Mouse (Mus musculus) intestine, embryonic 16.5 days (tissue): ENCODE measurements around the gene Pdpr. TPM values are rescaled to one million over a fixed set of nuclear protein-coding genes. Genes with fewer than 3 reads are reported as not detected.
"Not testable (repeated sequence)": the region's sequence is repeated elsewhere in the genome, so short reads cannot be mapped to it uniquely, and the experiment has no call there.

Experiments
- ATAC-seq: fragments of 200-750 bp; cut with Nextera tagmentation; 2 replicates; pipeline ENCODE4 v1.8.0; 2017; ENCODE audit warnings: moderate TSS enrichment, moderate library complexity
- H3K27ac ChIP-seq: fragments of 300-500 bp; sonication (generic); 2 replicates; pipeline ENCODE4 v1.5.1; 2014; ENCODE audit warnings: mild to moderate bottlenecking, low read length
- H3K27me3 ChIP-seq: fragments of 300-500 bp; sonication (generic); replicated peaks from 2 replicates; pipeline ENCODE4 v1.6.1; 2014; ENCODE audit warnings: low read length, control low read depth, mixed read lengths; ENCODE audit not compliant: control insufficient read depth, insufficient read depth
- H3K36me3 ChIP-seq: fragments of 300-500 bp; sonication (generic); 2 replicates; pipeline ENCODE4 v1.6.1; 2014; ENCODE audit warnings: low read length, control low read depth; ENCODE audit not compliant: control insufficient read depth, insufficient read depth
- H3K4me1 ChIP-seq: fragments of 300-500 bp; sonication (generic); 2 replicates; pipeline ENCODE4 v1.6.1; 2014; ENCODE audit warnings: low read length, control low read depth, mixed read lengths; ENCODE audit not compliant: control insufficient read depth, insufficient read depth
- H3K4me2 ChIP-seq: fragments of 300-500 bp; sonication (generic); 2 replicates; pipeline ENCODE4 v1.6.1; 2014; ENCODE audit warnings: low read depth, low read length, control low read depth
- H3K4me3 ChIP-seq: fragments of 300-500 bp; sonication (generic); 2 replicates; pipeline ENCODE4 v1.5.1; 2014; ENCODE audit warnings: mild to moderate bottlenecking, low read length
- H3K9ac ChIP-seq: fragments of 300-500 bp; sonication (generic); 2 replicates; pipeline ENCODE4 v1.6.1; 2014; ENCODE audit warnings: low read depth, low read length
- H3K9me3 ChIP-seq: fragments of 300-500 bp; sonication (generic); 2 replicates; pipeline ENCODE4 v1.6.1; 2016; ENCODE audit warnings: low read length, control low read depth; ENCODE audit not compliant: control insufficient read depth
- WGBS: fragments of 180-500 bp; shearing (Covaris S2); extraction: QIAGEN DNeasy Blood & Tissue Kit; methylation state at CpG from one replicate; pipeline ENCODE4 v1.1.7; 2014; 5-methylcytosine and 5-hydroxymethylcytosine counted together
- polyA plus RNA-seq: library from polyadenylated mRNA; unstranded; fragments of >200 nt; fragmentation: Nextera tagmentation; extraction: Ambion mirVana; gene quantifications from 2 replicates; pipeline ENCODE4 v1.2.1, GENCODE M21; 2015

Gene Pdpr
- polyA plus RNA-seq, 1 experiment from 2014 or later: 6.5 TPM

- H3K4me3 ChIP-seq: no peak overlapping the region
- H3K27me3 ChIP-seq: no peaks in the 10 kb centered on the region
- no peak for ATAC-seq
- H3K9me3 ChIP-seq: no peaks in the 10 kb centered on the region
- no peak overlapping the region for H3K27ac ChIP-seq
- H3K4me1 ChIP-seq: no peaks in the 10 kb centered on the region
- WGBS: 92% methylated on average over 2 of the region's 2 CpGs
- H3K9ac ChIP-seq: no peak overlapping the region
- H3K36me3 ChIP-seq: peaks cover 9% of the 10 kb centered on the region
- H3K4me2 ChIP-seq: no peak overlapping the region
These were observed 36.3 kb downstream of the Pdpr start for GRCm38 (mm10) chr8:111130756-111131155.

GRCm38 (mm10) chr8:111142521-111142920, 48.1 kb downstream of the Pdpr start:
- H3K9me3 ChIP-seq: no peaks in the 10 kb centered on the region
- H3K36me3 ChIP-seq: no peaks in the 10 kb centered on the region
- H3K9ac ChIP-seq: no peak overlapping the region
- no peaks in the 10 kb centered on the region for H3K27me3 ChIP-seq
- H3K4me2 ChIP-seq: no peak overlapping the region
- ATAC-seq: no peak
- no peak overlapping the region for H3K27ac ChIP-seq
- no peak overlapping the region for H3K4me3 ChIP-seq
- H3K4me1 ChIP-seq: peaks cover 8% of the 10 kb centered on the region; the same call in 1 of the 2 replicates

- not testable (repeated sequence) for H3K4me1 ChIP-seq, H3K27ac ChIP-seq, H3K27me3 ChIP-seq, H3K36me3 ChIP-seq, H3K9me3 ChIP-seq
- H3K4me3 ChIP-seq: peak overlapping the region; percentile 70
- H3K9ac ChIP-seq: peak overlapping the region; percentile 67
- WGBS: under 1% methylated on average over 56 of the region's 63 CpGs
- H3K4me2 ChIP-seq: peak overlapping the region; percentile 70
- ATAC-seq: peak; percentile 69
These were observed 50.5 kb downstream of the Pdpr start for GRCm38 (mm10) chr8:111144901-111145459.

GRCm38 (mm10) chr8:111145460-111146012, 51.1 kb downstream of the Pdpr start:
- H3K9me3 ChIP-seq, H3K36me3 ChIP-seq, H3K4me1 ChIP-seq, H3K27me3 ChIP-seq, H3K27ac ChIP-seq: not testable (repeated sequence)
- H3K9ac ChIP-seq: peak overlapping the region; percentile 76
- peak overlapping the region; percentile 70 for H3K4me3 ChIP-seq
- H3K4me2 ChIP-seq: peak overlapping the region; percentile 71
- peak; percentile 95 for ATAC-seq
- under 1% methylated on average over 56 of the region's 74 CpGs for WGBS

GRCm38 (mm10) chr8:111155721-111156436, 61.4 kb downstream of the Pdpr start:
- H3K9ac ChIP-seq: no peak overlapping the region
- no peaks in the 10 kb centered on the region for H3K9me3 ChIP-seq
- no peaks in the 10 kb centered on the region for H3K27me3 ChIP-seq
- no peak overlapping the region for H3K4me2 ChIP-seq
- no peak for ATAC-seq
- no peak overlapping the region for H3K4me3 ChIP-seq
- H3K4me1 ChIP-seq: no peaks in the 10 kb centered on the region
- peaks cover 21% of the 10 kb centered on the region for H3K36me3 ChIP-seq
- 82% methylated on average over 8 of the region's 8 CpGs for WGBS
- no peak overlapping the region for H3K27ac ChIP-seq

GRCm38 (mm10) chr8:111157617-111158016, 63.2 kb downstream of the Pdpr start:
- 54% methylated on average over 14 of the region's 14 CpGs for WGBS
- no peaks in the 10 kb centered on the region for H3K9me3 ChIP-seq
- no peak overlapping the region for H3K4me2 ChIP-seq
- H3K9ac ChIP-seq: no peak overlapping the region
- H3K27ac ChIP-seq: no peak overlapping the region
- no peaks in the 10 kb centered on the region for H3K27me3 ChIP-seq
- peak; percentile 56; the same call in 1 of the 2 replicates for ATAC-seq
- no peaks in the 10 kb centered on the region for H3K4me1 ChIP-seq
- H3K36me3 ChIP-seq: peaks cover 25% of the 10 kb centered on the region
- no peak overlapping the region for H3K4me3 ChIP-seq

GRCm38 (mm10) chr8:111171661-111172060, 77.2 kb downstream of the Pdpr start:
- H3K4me3 ChIP-seq: no peak overlapping the region
- ATAC-seq: no peak
- H3K9ac ChIP-seq: no peak overlapping the region
- H3K9me3 ChIP-seq: no peaks in the 10 kb centered on the region
- H3K27ac ChIP-seq: no peak overlapping the region
- H3K4me2 ChIP-seq: no peak overlapping the region
- WGBS: 91% methylated on average over 5 of the region's 5 CpGs
- H3K27me3 ChIP-seq: no peaks in the 10 kb centered on the region
- no peaks in the 10 kb centered on the region for H3K4me1 ChIP-seq
- peaks cover 10% of the 10 kb centered on the region for H3K36me3 ChIP-seq

GRCm38 (mm10) chr8:111185472-111185947, 91.1 kb downstream of the Pdpr start:
- H3K36me3 ChIP-seq: no peaks in the 10 kb centered on the region
- H3K27ac ChIP-seq: no peak overlapping the region
- no peak for ATAC-seq
- no peak overlapping the region for H3K9ac ChIP-seq
- no peaks in the 10 kb centered on the region for H3K4me1 ChIP-seq
- H3K9me3 ChIP-seq: no peaks in the 10 kb centered on the region
- H3K4me2 ChIP-seq: no peak overlapping the region
- H3K27me3 ChIP-seq: no peaks in the 10 kb centered on the region
- 65% methylated on average over 4 of the region's 4 CpGs for WGBS
- H3K4me3 ChIP-seq: no peak overlapping the region
